Mouse (Mus musculus): ENCODE measurements around the gene A930018P22Rik. TPM values are rescaled to one million over a fixed set of nuclear protein-coding genes. Genes with fewer than 3 reads are reported as not detected.
"Not testable (repeated sequence)": the region's sequence is repeated elsewhere in the genome, so short reads cannot be mapped to it uniquely, and the experiment has no call there.

A930018P22Rik gene
- under 1 TPM; 0.64 to 0.79 TPM for total RNA-seq (2021)

- intact Hi-C loops (cut with DNase I), result loop anchor here (2.0 to 5.0 kb wide), 3 partner anchors 26 to 370 kb away; partner anchors contain the start of gene Hipk3
- peak; percentile 92 to 95 for DNase-seq
Observed at GRCm38 (mm10) chr2:104122505-104123378, at the start of gene A930018P22Rik. Gene A930018P22Rik (plus strand): TSS chr2:104122769.

DNA sequence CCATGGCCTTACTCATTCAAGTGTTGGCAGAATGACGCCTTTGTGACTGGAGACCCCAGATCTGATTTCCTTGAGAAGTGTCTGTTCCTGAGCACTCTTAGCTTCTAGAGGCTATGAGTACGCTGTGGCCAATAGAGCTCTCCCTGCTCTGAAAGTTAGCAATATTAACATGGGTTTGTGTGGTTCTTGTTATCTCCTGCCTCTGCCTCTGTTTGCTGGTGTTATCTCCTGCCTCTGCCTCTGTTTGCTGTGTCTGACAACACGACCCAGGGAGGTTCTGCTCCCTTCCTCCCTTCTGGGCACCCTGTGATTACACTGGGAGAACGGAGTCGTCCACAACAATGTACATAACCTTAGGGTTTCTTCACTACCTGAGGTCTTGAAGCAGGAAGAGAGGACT is 44.3 kb upstream of the A930018P22Rik start:
- intact Hi-C loops (cut with DNase I); DNase-seq: not testable (repeated sequence)

GRCm38 (mm10) chr2:104081436-104082050 is 41.0 kb upstream of the A930018P22Rik start:
- DNase-seq; intact Hi-C loops (cut with DNase I): not testable (repeated sequence)

- intact Hi-C loops (cut with DNase I), result no loop called here
- DNase-seq, result no peak
Observed at GRCm38 (mm10) chr2:104082474-104082873, 40.1 kb upstream of the A930018P22Rik start.

- DNase-seq; intact Hi-C loops (cut with DNase I): not testable (repeated sequence)
Observed at GRCm38 (mm10) chr2:104084027-104084426, 38.5 kb upstream of the A930018P22Rik start.

GRCm38 (mm10) chr2:104087562-104087961 is 35.0 kb upstream of the A930018P22Rik start:
- intact Hi-C loops (cut with DNase I); DNase-seq: not testable (repeated sequence)

- no peak for DNase-seq
- intact Hi-C loops (cut with DNase I), result no loop called here
Observed at GRCm38 (mm10) chr2:104093305-104093704, 29.3 kb upstream of the A930018P22Rik start.

GRCm38 (mm10) chr2:104095741-104096213 is 26.8 kb upstream of the A930018P22Rik start, which contains the start of gene Cd59a:
Gene Cd59a (plus strand): TSS chr2:104095801.
- intact Hi-C loops (cut with DNase I), result loop anchor here (1.0 to 2.0 kb wide), 3 partner anchors 27 to 61 kb away; partner anchors contain the start of genes A930018P22Rik and Gm10799
- peak; percentile 83 to 86 for DNase-seq

GRCm38 (mm10) chr2:104096256-104096655 is 26.3 kb upstream of the A930018P22Rik start:
- no peak for DNase-seq
- intact Hi-C loops (cut with DNase I), result loop anchor here (2.0 kb wide), 2 partner anchors 27 to 61 kb away; partner anchors contain the start of gene A930018P22Rik

DNA sequence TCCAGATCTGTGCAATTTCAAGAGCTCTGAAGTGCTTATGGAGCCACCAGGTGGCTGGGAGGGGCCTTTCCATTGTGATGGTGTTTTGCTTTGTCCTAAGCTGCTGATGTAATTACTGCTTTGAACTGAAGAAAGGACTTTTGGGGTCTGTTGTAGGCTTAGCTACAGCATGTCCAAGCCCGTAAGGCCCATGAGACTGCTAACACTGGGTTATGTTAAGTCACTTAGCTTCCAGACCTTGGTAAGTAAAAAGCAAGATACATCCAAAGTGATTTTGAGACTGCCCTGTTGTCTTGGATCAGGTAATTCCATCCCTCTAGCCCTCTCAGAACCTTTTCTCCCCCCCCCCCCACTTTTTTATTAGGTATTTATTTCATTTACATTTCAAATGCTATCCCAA is 25.8 kb upstream of the A930018P22Rik start:
- intact Hi-C loops (cut with DNase I), result loop anchor here (2.0 kb wide), 2 partner anchors 26 to 62 kb away; partner anchors contain the start of gene A930018P22Rik
- not testable (repeated sequence) for DNase-seq

GRCm38 (mm10) chr2:104097396-104097795 is 25.2 kb upstream of the A930018P22Rik start:
- intact Hi-C loops (cut with DNase I), result loop anchor here (2.0 kb wide), 2 partner anchors 25 to 63 kb away; partner anchors contain the start of gene A930018P22Rik

GRCm38 (mm10) chr2:104098529-104099230 is 23.9 kb upstream of the A930018P22Rik start:
- intact Hi-C loops (cut with DNase I), result no loop called here
- DNase-seq, result no peak

More at GRCm38 (mm10) chr2:104097396-104097795, 25.2 kb upstream of the A930018P22Rik start:
- not testable (repeated sequence) for DNase-seq

DNA sequence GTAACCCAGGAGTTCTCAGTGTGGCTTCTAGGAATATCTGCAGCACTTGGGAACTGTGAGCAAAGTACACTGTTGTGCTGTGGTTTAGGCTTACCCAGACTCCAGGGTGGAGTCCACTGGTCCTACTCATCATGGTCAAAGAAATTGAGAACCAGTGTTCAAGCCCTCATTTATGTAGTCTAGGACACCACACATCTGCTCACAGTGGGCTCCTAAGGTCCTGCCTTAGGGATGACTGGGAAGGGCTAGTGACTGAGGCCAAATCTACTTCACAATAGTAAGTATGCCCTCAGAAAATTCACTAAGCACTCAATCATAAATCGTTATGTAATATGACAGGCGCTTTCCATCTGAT is 23.4 kb upstream of the A930018P22Rik start:
- DNase-seq, result no peak
- intact Hi-C loops (cut with DNase I), result no loop called here

GRCm38 (mm10) chr2:104099946-104100345 is 22.6 kb upstream of the A930018P22Rik start:
- intact Hi-C loops (cut with DNase I), result no loop called here
- no peak for DNase-seq

DNA sequence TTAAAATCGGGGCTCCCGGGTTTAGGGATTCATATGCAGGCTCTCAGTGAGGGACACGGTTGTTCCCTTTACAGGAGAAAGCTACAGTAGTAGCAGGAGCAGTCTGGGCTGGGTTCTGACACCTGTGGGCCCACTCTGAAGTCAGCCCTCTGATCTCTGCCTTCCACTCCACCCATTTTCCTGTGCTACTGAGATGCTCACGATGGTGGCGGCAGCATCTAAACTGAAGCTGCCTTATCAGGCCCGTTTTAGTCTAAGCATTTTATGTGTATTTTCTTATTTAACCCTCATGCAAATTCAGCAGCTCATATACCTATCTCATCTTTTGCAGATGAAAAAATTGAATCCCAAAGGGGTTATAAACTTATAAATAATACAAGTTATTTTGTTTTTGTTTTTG is 17.8 kb upstream of the A930018P22Rik start:
- intact Hi-C loops (cut with DNase I), result no loop called here
- DNase-seq, result no peak

GRCm38 (mm10) chr2:104109021-104109420 is 13.5 kb upstream of the A930018P22Rik start:
- intact Hi-C loops (cut with DNase I); DNase-seq: not testable (repeated sequence)

DNA sequence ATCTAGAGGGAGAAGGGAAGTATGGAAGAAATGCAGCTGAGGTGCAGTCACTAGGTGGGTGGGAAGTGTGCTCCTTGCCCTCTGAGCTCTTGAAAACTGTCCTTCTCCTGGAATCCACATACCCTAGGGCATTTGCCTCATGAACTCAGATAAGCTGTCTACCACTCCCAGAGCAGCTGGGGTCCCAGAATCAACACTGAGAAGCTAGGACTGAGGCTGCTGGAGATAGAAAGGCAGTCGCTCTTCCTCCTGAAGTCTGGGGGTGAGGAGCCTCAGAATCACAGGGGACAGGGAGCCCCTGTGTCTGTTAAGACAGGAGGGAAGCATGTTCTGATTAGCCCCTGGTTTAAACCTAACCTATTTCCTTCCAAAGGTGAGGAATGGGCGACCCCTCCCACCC is 13.0 kb upstream of the A930018P22Rik start:
- DNase-seq, result no peak
- intact Hi-C loops (cut with DNase I), result no loop called here

GRCm38 (mm10) chr2:104110031-104110430 is 12.5 kb upstream of the A930018P22Rik start:
- intact Hi-C loops (cut with DNase I), result no loop called here
- DNase-seq, result no peak

GRCm38 (mm10) chr2:104111170-104111797 is 11.3 kb upstream of the A930018P22Rik start:
- intact Hi-C loops (cut with DNase I); DNase-seq: not testable (repeated sequence)

DNA sequence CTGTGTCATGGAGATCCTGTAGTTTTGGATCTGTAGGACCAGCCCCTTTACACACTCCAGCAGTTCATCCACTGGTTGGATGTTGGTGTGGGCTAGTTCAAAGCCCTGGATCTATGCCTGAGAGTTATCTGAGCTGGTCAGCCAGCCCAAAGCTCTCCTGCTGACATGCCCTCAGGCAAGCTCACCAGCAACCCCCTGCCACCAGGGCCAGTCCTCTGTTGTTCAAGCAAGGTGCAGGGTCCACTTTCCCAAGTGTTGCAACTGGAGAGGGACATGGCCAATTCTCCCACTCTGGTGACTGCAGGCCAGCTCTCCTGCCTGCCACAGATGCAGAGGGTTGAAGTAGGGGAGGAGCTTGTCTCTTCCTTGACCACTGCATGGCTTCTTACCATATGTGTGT is 9.0 kb upstream of the A930018P22Rik start:
- intact Hi-C loops (cut with DNase I); DNase-seq: not testable (repeated sequence)

Measured in heart, postnatal 36 days (tissue).